Mouse (Mus musculus): ENCODE results near the gene Dact1.

Dact1 gene

GRCm38 (mm10) chr12:71309581-71310067 is at the start of gene Dact1:
TSS of gene Dact1 (plus strand) at chr12:71309884.
- no peak for DNase-seq (ENCODE audit: low read depth, low spot score)

DNA sequence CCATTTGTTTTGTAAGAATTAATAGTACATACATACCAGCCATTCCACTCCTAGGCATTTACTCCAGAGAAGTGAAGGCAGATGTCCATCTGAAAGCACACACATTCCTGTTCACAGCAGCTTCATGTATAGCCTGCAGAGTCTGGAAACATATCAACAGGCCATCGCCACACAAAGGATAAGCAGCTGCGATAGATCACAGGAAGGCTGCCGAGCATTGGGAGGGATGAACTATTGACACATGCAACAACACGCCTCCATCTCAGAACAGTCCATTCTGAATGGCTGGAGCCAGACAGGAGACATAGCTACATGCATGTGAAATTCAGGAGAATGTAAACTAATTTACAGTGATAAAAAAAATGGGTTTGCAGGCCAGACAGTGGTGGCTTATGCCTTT is 45.5 kb upstream of the Dact1 start:
- no peak for DNase-seq (ENCODE audit: low read depth, low spot score)

- no peak for DNase-seq (ENCODE audit: low read depth, low spot score)
Measured at GRCm38 (mm10) chr12:71269367-71269766, 40.3 kb upstream of the Dact1 start.

DNA sequence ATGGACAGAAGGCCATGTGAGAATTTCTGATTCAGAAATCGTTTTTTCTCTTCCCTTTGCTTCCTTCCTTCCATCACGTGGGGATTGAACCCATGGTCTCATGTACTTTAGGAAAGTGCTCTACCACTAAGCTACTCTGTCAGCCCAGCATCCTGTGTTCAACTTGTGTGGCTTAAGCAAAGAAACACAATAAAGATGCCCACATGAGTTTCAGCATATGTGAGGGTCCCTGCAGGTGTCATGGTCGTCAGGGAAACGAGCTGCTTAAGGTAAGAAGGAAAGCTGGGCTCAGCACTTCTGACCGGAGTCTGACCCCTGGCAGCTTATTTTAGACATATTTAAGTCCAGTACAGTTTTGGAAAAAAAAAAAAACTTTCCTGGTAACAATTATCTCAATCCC is 38.6 kb upstream of the Dact1 start:
- DNase-seq (ENCODE audit: low read depth, low spot score), result no peak

GRCm38 (mm10) chr12:71274519-71275237 is 35.0 kb upstream of the Dact1 start:
- no peak for DNase-seq (ENCODE audit: low read depth, low spot score)

DNA sequence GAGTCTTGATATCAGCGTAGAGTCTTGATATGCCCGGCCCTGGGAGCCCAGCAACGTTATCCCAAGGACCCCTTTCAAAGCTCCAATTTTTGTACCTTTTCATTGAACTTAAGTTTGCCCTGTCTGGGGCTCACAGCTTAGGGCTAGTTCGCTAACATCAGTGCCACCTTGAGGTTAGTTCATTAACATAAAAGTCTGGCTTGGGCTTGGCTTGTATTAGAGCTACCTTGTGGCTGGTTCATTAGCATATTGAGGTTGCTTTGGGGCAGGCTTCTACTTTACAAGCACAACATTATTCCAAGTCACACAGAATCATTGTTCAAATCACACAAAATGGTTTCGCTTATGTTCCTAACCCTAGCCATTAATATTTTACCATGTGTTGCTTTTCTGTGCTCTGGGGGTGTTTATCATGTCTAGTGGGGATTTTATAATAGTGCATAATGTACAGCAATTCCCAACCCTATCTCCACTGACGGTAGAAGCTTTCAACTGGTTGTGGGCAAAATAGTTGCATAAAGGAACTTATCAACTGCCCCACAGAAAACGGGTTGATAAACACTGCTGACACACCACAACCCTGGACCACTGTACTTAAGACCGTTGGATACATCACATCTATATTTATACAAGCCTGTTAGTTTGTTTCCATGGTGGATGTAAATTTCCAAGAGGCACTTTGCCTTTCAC is 33.6 kb upstream of the Dact1 start:
- no peak for DNase-seq (ENCODE audit: low read depth, low spot score)

GRCm38 (mm10) chr12:71279521-71280262 is 30.0 kb upstream of the Dact1 start:
- DNase-seq (ENCODE audit: low read depth, low spot score), result no peak

DNA sequence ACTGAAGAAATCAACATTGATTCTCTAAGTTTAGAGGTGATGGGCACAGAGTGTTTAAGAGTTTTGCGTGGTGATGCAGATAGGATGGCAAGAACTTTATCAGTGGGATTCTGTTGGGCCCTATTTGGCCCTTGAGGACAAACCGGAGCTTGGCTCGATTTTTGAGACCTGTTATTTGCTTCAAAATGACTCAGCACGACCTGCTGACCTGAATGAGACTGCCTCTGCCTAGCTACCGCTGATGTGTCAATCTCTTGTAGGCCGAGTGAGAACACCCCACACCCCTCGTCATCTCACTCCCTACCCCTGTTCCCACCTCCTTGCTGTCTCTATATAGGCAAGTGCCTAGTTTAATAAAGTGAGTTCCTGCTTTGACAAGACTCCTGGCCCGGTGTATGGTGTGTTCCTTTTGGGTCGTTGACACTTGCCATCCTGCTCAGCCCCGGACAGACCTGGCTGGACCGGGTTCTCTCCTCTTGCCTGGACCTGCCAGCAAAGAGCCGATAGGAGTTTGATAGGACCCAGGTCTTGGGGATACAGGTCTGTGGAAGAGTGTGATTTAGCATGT is 28.4 kb upstream of the Dact1 start:
- DNase-seq (ENCODE audit: low read depth, low spot score), result no peak

DNA sequence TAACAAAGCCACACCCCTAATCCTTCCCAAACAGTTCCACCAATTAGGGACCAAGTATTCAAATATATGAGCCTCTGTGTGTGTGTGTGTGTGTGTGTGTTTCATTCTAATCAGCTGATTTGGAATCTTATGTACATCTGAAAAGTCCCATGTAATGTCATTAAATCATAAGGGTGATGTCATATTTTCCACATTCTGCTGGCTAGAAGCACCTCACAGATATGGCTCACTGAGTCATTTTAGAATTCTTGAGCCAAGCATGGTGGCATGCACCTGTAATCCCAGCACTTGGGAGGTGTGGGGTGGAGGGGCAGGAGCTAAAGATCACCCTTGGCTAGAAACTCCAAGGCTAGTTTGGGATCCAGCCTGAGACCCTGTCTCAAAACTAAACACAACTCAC is 24.3 kb upstream of the Dact1 start:
- no peak for DNase-seq (ENCODE audit: low read depth, low spot score)

GRCm38 (mm10) chr12:71290460-71290859 is 19.2 kb upstream of the Dact1 start:
- no peak for DNase-seq (ENCODE audit: low read depth, low spot score)

DNA sequence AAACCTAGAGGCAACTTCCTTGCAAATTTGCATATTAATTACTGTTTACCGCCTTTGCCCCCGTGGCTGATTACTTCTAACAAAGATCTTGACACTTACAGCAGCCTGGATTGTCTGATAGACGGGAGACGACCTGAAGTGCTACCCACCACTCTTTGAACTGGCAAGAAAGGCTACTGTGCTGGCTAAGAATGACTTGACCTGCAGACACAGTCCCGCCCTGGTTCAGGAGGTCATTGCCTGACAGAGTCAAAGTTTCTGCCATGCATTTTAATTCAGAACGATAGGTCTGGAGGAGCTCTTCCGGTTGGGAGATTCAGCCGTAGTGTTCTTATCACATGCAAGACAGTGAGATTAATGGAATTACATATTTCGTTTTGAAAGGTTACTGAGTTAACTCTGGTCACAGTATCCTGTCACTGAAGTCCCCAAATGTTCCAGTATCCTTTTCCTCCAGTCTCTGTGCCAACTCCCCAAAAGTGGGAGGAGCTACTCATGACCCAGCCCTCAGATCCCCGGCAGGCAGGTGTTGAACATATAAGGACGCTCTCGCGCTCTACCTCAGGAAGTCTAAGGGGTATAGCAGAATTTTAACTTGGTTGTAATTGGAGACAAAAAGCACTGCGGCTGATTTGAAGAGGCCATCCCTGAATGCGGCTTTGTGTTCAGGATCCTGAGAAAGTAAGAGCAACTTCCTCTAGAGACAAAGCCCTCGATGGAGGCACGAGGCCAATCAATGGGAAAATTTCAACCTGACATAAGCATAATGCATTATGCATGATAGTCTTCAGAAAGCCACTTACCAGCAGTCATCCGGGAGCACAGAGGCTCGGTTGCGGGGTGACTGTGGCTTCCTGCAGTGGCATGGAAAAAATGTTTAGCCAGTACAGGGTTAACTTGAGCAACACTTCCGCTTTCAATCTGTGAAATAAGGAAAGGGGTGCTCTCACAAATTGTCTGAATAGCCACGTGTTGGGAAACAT is 15.4 kb upstream of the Dact1 start:
- DNase-seq (ENCODE audit: low read depth, low spot score), result no peak

- DNase-seq (ENCODE audit: low read depth, low spot score), result no peak
Measured at GRCm38 (mm10) chr12:71296849-71297535, 12.7 kb upstream of the Dact1 start.

- DNase-seq (ENCODE audit: low read depth, low spot score), result no peak
Measured at GRCm38 (mm10) chr12:71310068-71310931, 616 bp downstream of the Dact1 start.

DNA sequence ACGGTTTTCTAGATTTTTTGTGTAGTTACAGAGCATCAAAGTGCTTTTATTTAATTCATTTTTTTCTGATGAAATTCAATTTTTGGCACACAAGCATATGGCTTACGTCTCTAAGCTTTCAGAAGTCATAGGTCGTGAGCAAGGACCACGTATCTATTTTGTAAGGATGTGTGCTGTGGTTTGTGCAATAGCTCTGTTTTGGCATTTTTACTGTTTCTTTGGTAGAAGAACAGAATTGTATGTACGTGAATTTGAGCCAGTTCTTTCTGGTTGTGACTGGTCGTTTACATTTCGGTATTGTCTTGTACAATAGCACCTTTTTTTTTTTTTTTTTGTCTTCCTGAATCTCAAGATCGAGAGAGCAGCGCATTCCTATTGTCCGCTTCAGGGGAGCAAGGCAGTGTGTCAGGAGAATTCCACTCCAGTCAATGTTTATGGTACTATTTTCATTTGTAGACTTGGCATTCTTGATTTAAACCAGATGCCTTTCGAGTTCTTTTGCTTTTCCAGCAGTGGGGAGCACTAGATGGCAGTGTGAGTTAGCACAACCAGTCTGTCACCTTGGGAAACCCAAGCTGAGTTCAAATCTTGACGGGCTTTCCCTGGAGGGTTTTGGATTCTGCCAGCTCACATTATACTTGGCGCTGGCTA is 1.7 kb downstream of the Dact1 start:
- DNase-seq (ENCODE audit: low read depth, low spot score), result peak; percentile 66

- no peak for DNase-seq (ENCODE audit: low read depth, low spot score)
Measured at GRCm38 (mm10) chr12:71318239-71318638, 8.6 kb downstream of the Dact1 start.

DNA sequence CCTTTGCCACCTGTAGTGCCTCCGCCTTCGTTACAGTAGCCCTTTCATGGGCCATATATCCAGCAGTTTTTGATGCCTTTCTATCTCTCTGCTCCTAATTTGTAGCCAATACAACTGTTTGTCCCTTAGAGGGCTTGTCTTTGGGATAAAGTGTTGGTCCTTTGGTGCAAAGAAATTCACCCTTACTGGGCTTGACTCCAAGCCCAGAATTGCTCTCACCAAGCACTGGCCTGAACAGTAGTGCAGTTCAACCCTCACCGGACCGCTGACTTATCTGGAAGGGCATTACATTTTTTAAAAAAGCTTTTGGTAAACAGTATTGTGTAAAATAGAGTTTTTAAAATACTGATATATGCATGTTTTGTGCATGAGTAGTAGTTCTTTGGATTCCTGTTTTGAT is 9.9 kb downstream of the Dact1 start:
- DNase-seq (ENCODE audit: low read depth, low spot score), result no peak

- no peak for DNase-seq (ENCODE audit: low read depth, low spot score)
Measured at GRCm38 (mm10) chr12:71332646-71333045, 23.0 kb downstream of the Dact1 start.

DNA sequence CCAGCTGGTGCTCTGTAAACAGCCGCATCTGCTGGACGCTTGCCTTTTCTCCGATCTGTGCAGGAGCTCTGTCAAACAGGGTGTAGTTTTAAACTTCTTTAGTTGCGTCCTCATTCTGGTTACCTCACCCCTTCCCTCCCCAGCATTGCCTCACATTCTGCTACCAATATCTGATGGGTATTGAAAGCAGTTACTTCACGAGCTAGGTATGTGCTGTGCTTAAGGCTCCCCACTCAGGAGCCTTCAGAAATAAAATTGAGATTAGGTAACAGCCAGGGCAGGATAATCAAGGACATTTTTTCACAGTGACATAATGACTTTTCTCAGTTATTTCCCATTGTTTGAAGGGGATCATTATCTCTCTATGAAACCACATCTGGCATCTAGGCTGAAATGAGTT is 23.9 kb downstream of the Dact1 start:
- no peak for DNase-seq (ENCODE audit: low read depth, low spot score)

All from brain, embryonic 18.5 days (tissue).